Mouse (Mus musculus): ENCODE results near the gene Rnasek.

Gene Rnasek

DNA sequence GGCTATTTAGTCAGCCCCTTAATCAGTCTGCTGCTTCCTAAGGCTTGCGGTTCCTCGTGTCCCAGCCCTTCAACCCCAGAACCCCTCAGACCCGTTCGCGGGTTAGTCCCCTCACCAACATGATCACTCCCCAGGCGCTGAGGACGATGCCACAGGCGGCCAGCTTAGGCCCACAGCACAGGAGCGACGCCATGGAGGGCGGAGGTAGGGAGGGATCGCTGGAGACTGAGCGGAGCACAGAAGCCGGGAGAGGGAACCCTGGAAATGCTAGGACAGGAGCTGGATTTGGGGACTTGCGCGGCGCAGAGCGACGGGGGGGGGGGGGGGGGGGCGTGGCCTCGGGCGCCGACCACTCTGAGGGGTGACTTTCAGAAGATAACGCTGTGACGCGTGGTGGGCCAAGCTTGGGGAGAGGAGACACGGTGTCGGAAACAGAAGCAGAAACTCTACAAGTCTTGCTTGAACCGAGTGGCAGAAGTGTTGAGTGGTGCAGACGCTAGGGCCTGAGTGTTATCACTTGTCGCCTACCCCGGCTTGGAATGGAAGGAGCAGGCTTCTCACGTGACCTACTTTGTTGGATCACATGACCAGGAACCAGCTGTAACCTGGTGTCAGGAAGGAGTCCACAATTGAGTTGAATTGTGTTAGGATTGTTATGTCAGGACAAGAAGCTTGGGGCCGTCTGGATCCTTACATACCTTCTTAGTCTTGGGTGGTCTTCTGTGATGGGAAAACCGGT lies at the start of gene Rnasek, which contains the start of gene Gm21988:
TSS of gene Rnasek (minus strand) at position 302 of the 739 bp plus-strand sequence.
TSS of gene Gm21988 (minus strand) at position 290 of the 739 bp plus-strand sequence.
- peak; percentile 84 for DNase-seq

DNA sequence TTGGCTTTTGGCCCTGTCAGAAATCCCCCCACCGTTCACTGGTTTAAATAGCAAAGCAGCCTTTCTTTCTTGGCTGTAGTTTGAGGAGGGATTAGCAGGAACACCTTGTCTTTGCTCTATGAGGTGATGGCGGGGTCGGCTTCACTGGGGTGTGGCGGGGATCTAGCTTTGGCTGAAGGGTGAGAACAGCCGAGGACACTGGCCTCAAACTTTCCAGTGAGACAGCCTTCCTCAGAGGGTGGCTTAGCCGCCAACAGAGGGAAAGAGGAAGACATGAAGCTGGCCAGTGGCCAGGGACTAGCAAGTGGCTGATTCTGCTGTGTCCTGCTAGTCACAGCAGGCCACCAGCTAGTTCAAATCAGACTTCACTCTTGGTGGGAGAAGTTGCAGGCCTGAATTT lies 49.6 kb upstream of the Rnasek start:
- no peak for DNase-seq

DNA sequence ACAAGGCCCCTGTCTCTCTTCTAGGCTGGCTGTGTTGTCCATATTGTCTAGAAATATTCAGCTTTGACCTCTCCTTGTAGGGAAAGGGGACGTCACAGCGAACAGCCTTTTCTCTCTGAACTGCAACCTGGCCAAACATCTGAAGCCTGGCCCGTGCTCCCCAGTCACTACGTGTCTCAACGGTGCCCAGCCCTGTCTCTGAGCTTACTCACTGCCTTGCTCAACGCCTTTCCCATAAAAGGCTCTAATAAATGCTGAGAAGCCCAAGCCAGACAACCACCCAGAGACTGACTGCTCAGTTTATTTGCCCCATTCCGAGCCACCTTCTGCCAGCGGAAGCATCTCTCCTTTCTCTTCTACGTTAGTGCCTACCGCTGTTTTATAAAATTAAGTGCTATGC lies 48.5 kb upstream of the Rnasek start:
- no peak for DNase-seq

DNA sequence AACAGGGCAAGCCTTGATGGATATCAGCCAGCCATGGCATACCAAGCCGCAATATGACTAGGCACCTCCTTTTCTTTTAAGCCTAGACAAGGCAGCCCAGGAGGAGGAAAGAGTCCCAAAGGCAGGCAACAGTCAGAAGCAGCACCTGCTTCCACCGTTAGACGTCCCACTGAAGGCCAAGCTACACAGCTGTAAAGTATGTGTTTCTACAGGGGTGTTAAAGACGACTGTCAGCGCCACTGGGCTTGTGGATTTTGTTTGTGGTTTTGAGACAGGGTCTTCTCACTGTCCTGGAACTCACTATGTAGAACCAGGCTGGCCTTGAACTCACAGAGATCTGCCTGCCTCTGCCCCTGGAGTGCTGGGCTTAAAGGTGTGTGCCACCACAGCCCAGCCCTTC lies 46.0 kb upstream of the Rnasek start:
- DNase-seq = no peak

DNA sequence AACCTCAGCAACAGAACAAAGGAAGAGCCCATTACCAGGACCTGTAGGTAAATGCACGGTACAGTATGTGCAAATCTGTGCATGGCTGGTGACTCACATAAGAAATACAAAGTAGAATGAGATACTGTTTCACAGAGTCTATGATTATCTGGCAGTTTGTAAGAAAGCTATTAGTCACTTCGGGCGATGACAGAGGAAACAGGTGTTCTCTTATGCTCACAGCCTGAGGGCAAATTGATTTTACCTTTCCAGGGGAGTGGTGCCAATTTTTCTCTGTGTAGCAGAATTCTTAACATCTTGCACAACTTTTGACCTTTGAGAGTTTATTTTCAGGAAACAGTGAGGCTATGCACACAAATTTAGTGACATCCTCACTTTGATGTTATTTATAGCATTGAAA lies 45.1 kb upstream of the Rnasek start:
- DNase-seq = no peak

DNA sequence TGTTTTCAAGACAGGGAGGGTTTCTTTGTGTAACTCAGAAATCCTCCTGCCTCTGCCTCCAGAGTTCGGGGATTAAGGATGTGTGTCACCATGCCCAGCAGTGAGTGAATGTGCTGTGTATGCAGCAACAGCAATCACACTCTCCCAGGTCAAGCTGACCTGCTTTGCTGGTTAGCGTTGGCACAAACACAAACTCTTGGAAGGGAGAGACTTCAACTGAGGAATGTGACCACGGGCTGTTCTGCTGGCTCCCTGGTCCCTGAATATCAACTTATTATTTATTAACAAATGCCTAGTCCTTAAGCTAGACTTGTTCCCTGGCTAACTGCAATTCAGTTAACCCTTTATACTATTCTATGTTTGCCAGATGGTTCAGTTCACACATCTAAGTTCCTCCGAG lies 44.0 kb upstream of the Rnasek start:
- no peak for DNase-seq

DNA sequence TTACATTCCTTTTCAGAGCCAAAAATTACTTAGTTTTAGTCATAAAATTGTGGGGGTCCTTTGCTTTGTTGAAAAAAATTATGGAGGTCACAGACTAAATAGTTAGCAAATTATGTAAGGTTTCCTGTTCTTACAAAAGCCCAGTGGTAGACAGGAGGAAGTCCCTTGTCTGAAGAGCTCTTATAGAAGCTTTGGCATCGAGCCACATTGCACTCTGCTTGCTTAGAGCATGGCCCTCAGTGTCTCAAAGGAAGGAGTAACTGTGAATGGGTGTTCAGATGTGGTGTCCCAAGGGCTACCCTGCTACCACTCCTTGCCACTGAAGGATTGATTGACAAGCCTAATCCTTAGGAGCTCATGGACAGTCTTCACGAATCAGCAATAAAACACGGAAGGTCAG lies 40.8 kb upstream of the Rnasek start:
- no peak for DNase-seq

DNA sequence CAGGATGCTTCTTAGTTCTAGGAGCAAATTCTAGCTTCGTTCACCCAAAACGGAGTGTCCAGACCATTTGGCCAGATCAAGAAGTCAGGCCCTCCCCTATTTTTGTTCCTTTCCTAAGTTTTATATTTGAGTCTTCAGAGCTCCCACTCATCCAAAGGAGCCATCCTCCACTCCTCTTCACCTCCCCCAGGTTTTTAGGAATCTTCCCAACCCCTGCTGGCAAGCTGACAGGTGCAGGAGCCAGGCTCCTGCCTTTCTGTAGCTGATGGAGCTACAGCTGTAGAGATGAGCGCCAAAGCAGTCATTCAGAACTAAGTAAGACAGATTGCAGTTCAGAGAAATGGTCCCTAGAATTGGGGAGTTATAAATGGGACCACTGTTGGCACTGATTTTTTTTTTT lies 39.3 kb upstream of the Rnasek start:
- no peak for DNase-seq

DNA sequence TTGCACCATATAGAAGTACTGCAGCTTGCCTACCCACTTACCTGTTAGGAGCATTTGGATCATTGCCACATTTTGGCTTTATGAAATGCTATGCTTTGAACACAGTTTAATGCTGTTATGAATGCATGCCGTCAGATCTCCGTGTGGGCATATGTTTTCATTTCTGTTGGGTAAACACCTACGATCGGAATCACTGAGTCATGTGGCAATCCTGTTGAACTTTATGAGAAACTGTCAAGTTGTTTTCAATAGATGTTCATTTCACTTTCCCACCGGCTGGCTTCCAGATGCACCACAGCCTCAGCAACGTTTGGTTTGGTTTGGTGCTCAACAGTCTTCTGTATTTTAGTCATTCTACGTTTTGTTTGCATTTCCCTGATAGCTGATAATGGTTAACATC lies 32.0 kb upstream of the Rnasek start:
- no peak for DNase-seq

DNA sequence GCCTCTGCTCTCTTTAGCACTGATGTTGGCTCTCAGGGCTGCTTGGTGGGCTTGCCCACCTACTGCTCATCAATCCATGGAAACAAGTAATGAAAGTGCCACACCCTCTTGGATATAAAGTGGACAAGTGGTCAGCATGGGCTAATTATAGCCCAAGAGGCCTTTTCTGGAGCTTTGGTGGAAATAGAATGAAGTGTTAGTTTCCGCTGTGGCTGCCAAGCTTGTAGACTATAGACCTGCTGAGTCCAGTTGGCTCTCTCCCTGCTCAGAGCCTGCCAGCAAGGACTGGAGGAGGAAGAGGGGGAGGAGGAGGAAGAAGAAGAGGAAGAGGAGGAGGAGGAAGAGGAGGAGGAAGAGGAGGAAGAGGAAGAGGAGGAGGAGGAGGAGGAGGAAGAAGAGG lies 26.8 kb upstream of the Rnasek start:
- no peak for DNase-seq

DNA sequence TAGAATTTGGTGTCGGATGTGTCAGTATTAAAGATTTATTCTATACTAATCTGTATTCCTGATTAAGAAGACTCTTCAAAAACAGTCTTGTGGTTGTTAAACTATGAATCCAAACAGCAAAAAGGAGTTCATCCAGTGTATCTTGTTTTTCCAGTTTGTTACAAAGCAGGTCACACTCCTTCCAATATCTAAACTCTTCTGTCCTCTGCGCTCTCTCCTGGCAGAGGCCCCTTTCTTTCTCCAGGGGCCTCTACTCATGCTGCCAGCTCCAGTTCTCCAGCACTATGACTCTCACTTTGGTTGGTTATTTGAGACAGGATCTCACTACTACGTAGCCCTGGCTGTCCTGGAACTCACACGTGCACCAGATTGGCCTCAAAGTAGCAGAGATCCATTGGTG lies 26.2 kb upstream of the Rnasek start:
- no peak for DNase-seq

DNA sequence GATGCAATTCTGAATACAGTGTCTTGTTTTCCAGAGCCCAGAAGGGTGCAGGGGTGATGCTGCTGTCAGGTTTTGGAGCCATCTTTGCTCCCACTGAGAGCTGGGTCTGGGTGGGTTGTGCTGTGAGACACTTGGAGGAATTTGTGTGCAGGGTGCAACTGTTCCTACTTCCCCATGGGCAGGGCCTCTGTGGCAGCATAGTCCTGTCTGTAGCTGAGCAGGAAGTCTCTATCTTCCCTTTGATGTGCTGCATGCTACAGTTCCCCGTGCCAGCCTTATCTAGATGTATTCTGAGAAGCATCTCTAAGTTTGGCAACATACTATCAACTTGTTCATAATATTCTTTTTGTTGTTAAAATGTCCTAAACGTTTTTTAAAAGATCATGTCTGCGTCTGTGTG lies 25.6 kb upstream of the Rnasek start:
- DNase-seq = no peak

DNA sequence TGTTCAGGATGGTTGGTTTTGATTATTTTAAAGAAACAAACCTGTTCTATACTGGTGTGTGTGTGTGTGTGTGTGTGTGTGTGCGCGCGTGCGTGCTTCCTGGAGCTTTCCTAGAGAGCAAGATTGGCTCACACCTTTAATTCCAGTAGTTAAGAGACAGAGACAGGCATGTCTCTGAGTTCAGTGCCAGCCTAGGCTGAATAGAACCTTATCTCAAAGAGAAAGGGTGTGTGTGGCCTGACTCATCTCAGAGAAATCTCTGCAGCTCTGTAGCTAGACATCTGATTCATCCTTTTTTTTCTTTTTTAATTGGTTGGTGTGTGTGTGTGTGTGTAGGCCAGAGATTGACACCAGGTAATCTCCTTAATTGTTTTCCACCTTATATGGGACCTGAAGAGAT lies 19.4 kb upstream of the Rnasek start:
- no peak for DNase-seq

DNA sequence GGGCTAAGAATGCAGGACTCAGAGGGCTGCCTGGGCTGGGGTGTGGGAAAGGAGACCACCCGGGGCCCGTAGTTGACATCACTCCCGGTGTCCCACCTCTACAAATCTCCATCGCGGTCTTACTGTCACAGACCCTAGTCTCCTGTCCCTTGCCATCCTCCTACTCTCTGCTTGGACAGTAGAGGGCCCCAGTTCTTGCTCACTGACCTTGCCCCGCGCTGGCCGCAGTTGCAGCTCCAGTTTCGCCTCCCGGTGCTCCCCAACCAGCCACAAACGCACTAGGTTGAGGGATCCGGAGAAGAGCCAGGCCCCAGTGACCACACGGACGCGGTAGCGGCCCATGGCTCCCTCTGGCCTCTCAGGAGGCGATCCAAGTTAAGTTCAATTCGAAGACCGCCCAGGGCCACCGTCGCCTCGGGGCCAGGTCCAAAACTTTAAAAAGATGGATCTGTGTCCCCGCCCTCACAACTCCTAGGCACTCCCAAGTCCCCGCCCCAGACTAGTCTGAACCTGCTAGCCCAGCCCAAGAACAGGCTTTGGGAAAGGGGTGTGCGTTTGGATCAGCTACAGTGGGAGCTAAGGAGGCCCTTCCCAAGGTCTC lies 15.4 kb upstream of the Rnasek start, which contains the start of gene Alox12:
TSS of gene Alox12 (minus strand) at position 423 of the 601 bp plus-strand sequence.
- DNase-seq = no peak

DNA sequence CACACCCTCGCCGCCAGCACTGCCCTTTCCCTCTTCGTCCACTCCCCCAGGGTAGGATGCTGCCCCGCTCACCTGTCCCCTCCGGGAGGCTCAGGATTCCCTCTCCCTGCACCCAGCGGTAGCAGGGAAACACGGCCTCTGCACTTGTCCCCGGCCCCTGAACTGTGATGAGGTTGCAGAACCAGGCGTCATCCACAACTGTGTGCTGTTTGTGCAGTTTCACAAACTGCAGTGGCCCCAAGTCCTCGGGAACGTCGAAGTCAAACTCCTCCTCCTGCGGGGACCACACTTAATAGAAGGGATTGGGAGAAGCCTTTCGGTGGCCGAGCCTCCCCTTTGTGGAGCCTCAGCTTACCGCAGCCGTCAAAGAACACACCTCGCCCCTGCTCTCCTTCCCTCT lies 14.7 kb upstream of the Rnasek start:
- no peak for DNase-seq

DNA sequence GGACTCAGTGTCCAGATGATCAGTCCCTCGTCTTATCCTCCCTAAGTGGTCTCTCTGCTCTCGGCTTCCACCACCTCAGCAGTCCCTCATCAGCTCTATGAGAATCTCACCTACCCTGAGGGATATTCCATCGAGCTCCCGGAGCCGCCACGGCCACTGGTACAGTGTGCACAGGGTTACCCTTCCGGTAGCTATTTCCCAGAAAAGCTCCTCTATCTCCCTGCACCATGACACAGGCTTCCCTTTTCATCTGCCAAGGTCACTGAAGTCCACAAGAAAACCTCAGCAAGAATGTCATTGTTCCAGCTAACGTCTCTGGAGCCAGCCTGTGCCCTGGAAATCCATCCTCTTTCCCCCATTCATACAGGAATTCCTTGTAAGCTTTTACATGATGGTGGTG lies 12.2 kb upstream of the Rnasek start:
- no peak for DNase-seq

DNA sequence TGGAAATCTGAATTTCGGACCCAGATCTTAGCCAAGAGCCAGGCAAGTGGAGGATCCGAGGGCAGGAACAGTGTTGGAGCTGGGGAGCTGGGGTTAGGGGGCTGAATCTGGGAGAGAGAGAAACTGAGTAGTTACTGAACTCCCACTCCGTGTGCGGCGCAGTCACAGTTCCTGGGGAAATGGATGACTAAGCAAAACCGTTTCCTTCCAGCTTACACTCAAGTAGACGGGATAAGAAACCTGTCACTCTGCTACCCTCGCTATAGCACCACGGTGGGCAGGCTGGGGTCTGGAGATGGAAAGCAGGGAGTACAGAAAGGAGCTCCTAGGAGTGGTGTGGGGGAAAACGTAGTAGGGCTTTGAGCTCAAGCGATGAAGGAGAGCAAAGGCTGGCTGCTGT lies 10.5 kb upstream of the Rnasek start:
- no peak for DNase-seq

DNA sequence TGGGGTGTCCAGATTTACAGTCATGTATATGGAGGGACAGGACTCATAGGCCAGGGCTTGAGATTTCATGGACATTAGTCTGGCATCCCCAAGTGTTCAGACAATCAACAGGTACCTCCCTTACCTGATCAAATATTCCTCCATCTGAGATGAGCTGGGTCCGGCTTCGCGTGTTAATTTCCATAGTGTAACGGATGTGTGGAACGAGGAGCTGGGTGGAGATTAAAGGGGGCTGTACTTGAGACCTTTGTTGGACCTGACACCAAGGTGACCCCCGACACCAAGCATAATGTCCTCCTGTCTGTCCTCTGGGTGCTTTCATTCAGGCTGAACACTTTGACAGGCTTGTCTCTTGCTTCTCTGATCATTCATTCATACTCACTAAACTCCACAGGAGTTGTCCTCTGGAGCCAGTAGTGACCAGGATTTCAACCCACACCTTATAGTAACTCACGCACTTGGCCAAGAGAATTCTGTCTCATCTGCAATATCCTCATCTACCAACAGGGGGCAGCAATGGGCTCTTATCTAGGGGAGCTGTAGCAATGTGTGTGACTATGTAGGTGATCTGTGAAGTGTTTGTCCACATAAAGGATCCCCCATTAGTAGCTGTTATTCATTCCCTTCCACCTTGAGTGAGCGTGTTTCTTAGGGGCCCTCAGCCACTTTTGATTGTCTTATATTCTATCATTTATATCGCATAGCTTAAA lies 7.6 kb upstream of the Rnasek start:
- DNase-seq = peak; percentile 42

DNA sequence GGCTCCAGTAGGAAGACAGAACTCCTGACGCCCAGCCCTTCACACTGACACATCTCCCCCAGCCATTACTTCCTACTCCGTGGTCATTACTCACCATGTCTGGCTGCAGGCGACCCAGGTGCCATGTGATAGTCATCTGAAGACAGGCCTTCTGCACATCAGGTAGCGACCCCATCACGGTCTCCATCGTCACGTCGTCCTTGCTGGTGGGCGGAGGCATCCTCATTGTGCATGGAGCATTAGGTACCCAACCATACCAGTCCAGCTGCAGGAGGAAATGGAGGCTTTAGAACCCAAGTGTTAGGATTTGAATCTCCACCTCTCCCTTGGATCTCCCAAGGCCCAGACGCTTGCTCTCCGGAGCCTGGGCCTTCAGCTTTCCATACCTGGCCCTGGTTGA lies 2.9 kb upstream of the Rnasek start:
- DNase-seq = peak; percentile 23

DNA sequence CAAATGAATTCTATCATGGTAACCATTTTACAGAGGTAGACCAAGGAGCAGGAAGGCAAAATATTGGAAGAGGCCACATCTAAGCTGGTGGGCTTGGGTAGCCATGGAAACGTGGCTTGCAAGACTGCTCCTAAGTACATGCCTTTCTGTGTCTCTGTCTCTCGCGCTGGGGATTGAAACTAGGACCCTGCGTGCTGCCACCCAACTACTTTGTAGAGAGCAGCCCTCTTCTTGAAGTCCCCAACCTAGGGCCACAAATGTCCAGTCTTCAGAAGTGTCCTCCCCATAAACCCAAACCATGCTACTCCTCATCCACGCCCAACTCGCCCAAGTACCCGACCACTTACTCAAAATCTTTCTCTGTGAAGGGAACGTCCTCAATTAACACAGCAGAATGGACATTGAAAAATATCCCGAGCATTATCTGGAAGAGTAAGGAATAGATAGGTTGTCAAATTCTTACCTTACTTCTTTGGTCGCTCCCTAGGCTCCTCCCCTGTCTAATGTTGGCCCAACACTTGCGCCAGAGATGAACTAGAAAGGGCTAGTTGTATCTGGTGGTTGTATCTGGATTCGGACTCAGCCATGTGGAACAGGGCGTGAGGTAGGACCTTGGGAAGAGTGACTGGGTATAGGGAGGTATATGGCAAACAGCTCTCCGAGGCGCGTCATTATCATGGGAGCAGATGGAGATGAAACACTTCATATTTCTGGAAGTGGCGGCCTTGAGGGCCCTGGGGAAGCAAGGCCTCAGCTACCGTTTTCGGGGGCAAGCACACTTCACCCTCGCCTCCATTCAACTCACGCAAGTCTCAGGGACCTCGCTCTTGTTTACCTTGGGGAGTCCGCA lies 826 bp downstream of the Rnasek start:
- DNase-seq = peak; percentile 52

DNA sequence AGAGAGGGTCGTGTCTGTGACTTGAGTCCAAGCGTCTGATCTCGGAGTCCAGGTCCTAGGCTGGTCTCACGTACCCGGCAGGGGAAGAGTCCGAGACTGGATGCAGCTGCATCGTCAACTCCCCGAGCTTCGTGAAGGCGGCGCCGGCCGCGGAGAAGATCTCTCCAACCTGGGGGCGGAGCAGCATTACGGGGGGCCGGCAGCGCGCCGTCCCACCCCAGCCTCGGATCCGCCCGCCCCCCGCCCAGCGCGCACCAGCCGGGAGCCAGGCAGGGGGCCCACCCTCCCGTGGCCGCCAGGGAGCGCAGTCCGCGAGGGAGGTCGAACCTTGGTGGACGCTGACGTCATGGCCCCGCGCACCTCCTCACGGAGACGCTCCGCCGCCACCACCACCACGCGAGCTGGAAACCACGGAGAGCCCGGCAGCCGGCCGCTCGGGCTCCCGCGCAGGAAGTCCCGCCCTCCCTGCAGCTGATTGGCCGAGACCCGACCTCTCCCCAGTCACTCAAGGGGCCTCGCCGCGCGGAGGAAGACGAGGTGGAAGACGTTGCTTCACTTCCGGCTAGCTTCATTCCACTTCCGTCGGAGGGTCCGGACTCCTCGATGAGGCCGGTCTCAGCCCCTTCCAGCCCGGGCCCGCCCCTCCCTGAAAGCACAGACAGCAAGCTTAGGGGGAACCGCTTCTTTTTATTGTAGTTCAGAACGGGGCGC lies 2.0 kb downstream of the Rnasek start, which contains the start of gene 0610010K14Rik:
TSS of gene 0610010K14Rik (minus strand) at position 458 of the 711 bp plus-strand sequence.
- DNase-seq = peak; percentile 98

DNA sequence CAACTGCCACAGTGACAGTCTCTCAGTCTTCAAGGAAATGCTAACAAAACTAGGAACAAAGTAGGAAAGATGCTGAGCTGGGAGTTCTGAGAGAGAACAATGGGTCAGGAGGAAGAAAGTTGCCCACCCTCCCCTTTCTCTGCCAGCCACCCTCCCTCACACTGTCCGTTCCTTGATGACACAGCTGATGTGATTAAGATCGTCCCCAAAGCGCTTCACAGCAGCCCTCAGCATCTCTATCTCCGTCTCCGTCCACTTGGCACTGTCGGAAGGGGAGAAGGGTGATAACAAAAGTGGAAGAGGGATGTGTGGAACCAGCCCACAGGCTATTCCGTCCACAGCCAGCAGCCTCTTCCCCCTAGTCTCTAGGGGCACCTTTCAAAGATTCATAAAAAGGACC lies 2.9 kb downstream of the Rnasek start:
- DNase-seq = peak; percentile 59
